Mouse (Mus musculus) bone marrow, adult 2 months (tissue): ENCODE data around the gene 1810055G02Rik.

Source experiments
- CTCF ChIP-seq: fragments of 200-500 bp; IDR thresholded peaks from 2 replicates; pipeline ENCODE4 v1.5.1; 2011; ENCODE audit warnings: low read length, control low read depth; ENCODE audit not compliant: control insufficient read depth, insufficient read depth
- POLR2A ChIP-seq: fragments of 200-500 bp; IDR thresholded peaks from 2 replicates; pipeline ENCODE4 v1.6.1; 2011; ENCODE audit warnings: low read depth, mild to moderate bottlenecking, control low read depth, low read length, borderline replicate concordance; ENCODE audit not compliant: control insufficient read depth

DNA sequence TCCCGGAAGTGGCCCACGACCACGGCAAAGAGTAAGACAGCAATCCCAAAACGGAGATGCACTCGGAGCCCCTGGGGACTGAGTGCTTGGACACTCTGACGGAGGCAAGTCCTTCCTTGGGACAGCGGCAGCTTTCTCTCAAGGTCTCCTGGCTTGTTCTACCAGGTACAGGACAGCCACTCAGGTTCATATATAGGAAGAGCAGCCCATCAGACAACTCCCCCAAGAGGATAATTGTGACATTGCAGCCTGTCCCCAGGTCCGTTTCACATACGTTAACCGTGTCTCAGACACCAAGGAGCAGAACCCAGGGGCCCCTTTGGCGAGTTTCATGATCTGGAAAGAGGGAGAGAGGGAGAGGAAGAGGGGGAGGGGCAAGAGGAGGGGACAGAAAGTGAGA is 40.1 kb upstream of the 1810055G02Rik start:
- no peak for TF ChIP-seq POLR2A
- TF ChIP-seq CTCF, result no peak
